ENCODE assay signal across 8 mouse cellular contexts in genomic region chr4:155841003-155841454, GRCm38 (mm10). TPM values are rescaled to one million over a fixed set of nuclear protein-coding genes. Genes with fewer than 3 reads are reported as not detected.
DNase-seq lines count a peak whose midpoint lies in the region; ATAC-seq and TF ChIP-seq lines count a peak whose summit lies in the region.

No protein-coding gene starts in this region.

- DNase-seq in layer of hippocampus, adult 2 months (ENCODE audit: low spot score in 2 of 2) = no peak
- no peak for DNase-seq in layer of hippocampus, adult 8-10 months (ENCODE audit: low spot score in 2 of 2)
- peak in 1 of 2 experiments; percentile 35 for DNase-seq in cerebellum, adult 2 months
- peak; percentile 61 to 73 for DNase-seq in gastrocnemius, adult 8-10 months (ENCODE audit: low spot score in 2 of 2)
- peak; percentile 45 for DNase-seq in hindbrain, postnatal 0 days (ENCODE audit: low spot score)
- DNase-seq in liver, embryonic 13.5 days = peak; percentile 68
- DNase-seq in thymus, postnatal 0 days (ENCODE audit: low spot score) = peak; percentile 58

- peak; percentile 57 for TF ChIP-seq CTCF in layer of hippocampus, adult 2 months (conservative IDR thresholded peaks at IDR 0.05)
- TF ChIP-seq CTCF in cerebellum, adult 2 months (IDR thresholded peaks at IDR 0.05; ENCODE audit: borderline replicate concordance, insufficient read depth, low read depth, low read length) = no peak
- TF ChIP-seq CTCF in hindbrain, postnatal 0 days (IDR thresholded peaks at IDR 0.05; ENCODE audit: low read depth) = peak; percentile 37

- peak; percentile 49 for ATAC-seq in hindbrain, postnatal 0 days
- peak; percentile 84 for ATAC-seq in liver, embryonic 13.5 days (ENCODE audit: low read depth)

- no peaks in the 10 kb centered on the region for H3K27me3 ChIP-seq in cerebellum, adult 2 months (ENCODE audit: control insufficient read depth, insufficient read depth, low read length)
- H3K27me3 ChIP-seq in hindbrain, postnatal 0 days (ENCODE audit: insufficient read depth, low read length) = peaks cover 4% of the 10 kb centered on the region; the same call in 1 of the 2 replicates
- H3K27me3 ChIP-seq in liver, embryonic 13.5 days = peaks cover 47% of the 10 kb centered on the region
- H3K27me3 ChIP-seq in myocyte (ENCODE audit: control insufficient read depth, insufficient read depth, insufficient read length) = no peaks in the 10 kb centered on the region

- no peaks in the 10 kb centered on the region for H3K36me3 ChIP-seq in hindbrain, postnatal 0 days (ENCODE audit: insufficient read depth, low read length)
- H3K36me3 ChIP-seq in liver, embryonic 13.5 days = no peaks in the 10 kb centered on the region
- peaks cover 6% of the 10 kb centered on the region for H3K36me3 ChIP-seq in myocyte (ENCODE audit: control insufficient read depth, insufficient read depth)

- H3K9me3 ChIP-seq in hindbrain, postnatal 0 days (ENCODE audit: low read length) = no peaks in the 10 kb centered on the region
- no peaks in the 10 kb centered on the region for H3K9me3 ChIP-seq in liver, embryonic 13.5 days (replicated peaks)

- peak overlapping the region; percentile 35; the same call in 1 of the 2 replicates for H3K9ac ChIP-seq in hindbrain, postnatal 0 days (replicated peaks; ENCODE audit: low read length)
- peak overlapping the region; percentile 74 for H3K9ac ChIP-seq in liver, embryonic 13.5 days

- H3K79me2 ChIP-seq in myocyte (ENCODE audit: control insufficient read depth, insufficient read depth) = peaks cover 6% of the 10 kb centered on the region

- peaks cover 11% of the 10 kb centered on the region for H3K4me1 ChIP-seq in cerebellum, adult 2 months (ENCODE audit: control insufficient read depth, insufficient read depth, low read length)
- no peaks in the 10 kb centered on the region for H3K4me1 ChIP-seq in hindbrain, postnatal 0 days (ENCODE audit: insufficient read depth, low read length)
- H3K4me1 ChIP-seq in liver, embryonic 13.5 days (replicated peaks) = peaks cover 40% of the 10 kb centered on the region

- H3K4me3 ChIP-seq in layer of hippocampus, adult 2 months = peak overlapping the region; percentile 45
- H3K4me3 ChIP-seq in cerebellum, adult 2 months (replicated peaks; ENCODE audit: insufficient read depth, low read depth, low read length) = peak overlapping the region; percentile 28
- H3K4me3 ChIP-seq in hindbrain, postnatal 0 days (ENCODE audit: low read length) = peak overlapping the region; percentile 30
- H3K4me3 ChIP-seq in liver, embryonic 13.5 days (replicated peaks) = peak overlapping the region; percentile 61
- H3K4me3 ChIP-seq in myocyte = peak overlapping the region; percentile 38

- no peak for TF ChIP-seq POLR2A in cerebellum, adult 2 months (IDR thresholded peaks at IDR 0.05; ENCODE audit: borderline replicate concordance, insufficient read depth, low read length)
- TF ChIP-seq POLR2A in myocyte (IDR thresholded peaks at IDR 0.05; ENCODE audit: insufficient read length, low read depth) = peak; percentile 32

- WGBS in cerebellum, adult 2 months = 5% methylated on average over 32 of the region's 32 CpGs
- 2% methylated on average over 31 of the region's 32 CpGs for WGBS in hindbrain, postnatal 0 days
- 1% methylated on average over 32 of the region's 32 CpGs for WGBS in liver, embryonic 13.5 days (ENCODE audit: insufficient replicate concordance)

- H3K4me2 ChIP-seq in hindbrain, postnatal 0 days (ENCODE audit: low read depth, low read length) = peak overlapping the region; percentile 57
- H3K4me2 ChIP-seq in liver, embryonic 13.5 days = peak overlapping the region; percentile 85
- peak overlapping the region; percentile 78 for H3K4me2 ChIP-seq in myocyte (ENCODE audit: low read depth)

- H3ac ChIP-seq in myocyte (ENCODE audit: control insufficient read depth, insufficient read length) = no peak overlapping the region

- H3K27ac ChIP-seq in layer of hippocampus, adult 2 months = peak overlapping the region; percentile 18; the same call in 1 of the 2 replicates
- no peak overlapping the region for H3K27ac ChIP-seq in cerebellum, adult 2 months (ENCODE audit: insufficient read depth, low read length)
- peak overlapping the region; percentile 54; the same call in 1 of the 2 replicates for H3K27ac ChIP-seq in hindbrain, postnatal 0 days
- no peak overlapping the region for H3K27ac ChIP-seq in liver, embryonic 13.5 days

TF ChIP-seq in myocyte, 11 proteins besides CTCF, POLR2A, EP300 and RAD21:
- TF ChIP-seq CEBPB (IDR thresholded peaks at IDR 0.05; ENCODE audit: insufficient read depth, poor library complexity, severe bottlenecking) = no peak
- TF ChIP-seq E2F4 (IDR thresholded peaks at IDR 0.05; ENCODE audit: insufficient read depth) = no peak
- TF ChIP-seq MAX (IDR thresholded peaks at IDR 0.05; ENCODE audit: low read depth) = no peak
- no peak for TF ChIP-seq SRF (IDR thresholded peaks at IDR 0.05; ENCODE audit: control insufficient read depth, insufficient read length, low read depth)
- TF ChIP-seq TCF12 (IDR thresholded peaks at IDR 0.05; ENCODE audit: insufficient read depth, poor library complexity, severe bottlenecking) = no peak
- no peak for TF ChIP-seq USF1 (IDR thresholded peaks at IDR 0.05; ENCODE audit: low read depth)
- no peak for TF ChIP-seq POLR2AphosphoS2 (IDR thresholded peaks at IDR 0.05; ENCODE audit: insufficient read length, low read depth)
- no peak for TF ChIP-seq TCF3 (IDR thresholded peaks at IDR 0.05; ENCODE audit: insufficient read length, low read depth)

RNA-seq across cellular contexts. Expression of gene Mxra8, which starts 1.5 kb away (rescaled TPM):
- total RNA-seq in layer of hippocampus, adult 2 months (2021) = 10 to 100 TPM in 1 of 2 experiments, 1 to 10 TPM in 1; 8.4 to 10.6 TPM
- 10 to 100 TPM in 2 of 4 experiments, 1 to 10 TPM in 2; 7.4 to 10.9 (median 9.6) TPM for total RNA-seq in layer of hippocampus, adult 8-10 months (2022)
- 23.8 and 29.7 TPM in 2 replicates for polyA plus RNA-seq in cerebellum, adult 2 months (2012; rRNA removed)
- total RNA-seq in gastrocnemius, adult 8-10 months (2022) = 10 to 100 TPM; 16.5 to 34.5 (median 24.9) TPM
- total RNA-seq in hindbrain, postnatal 0 days (2014; rRNA removed) = 45.8 and 58.9 TPM in 2 replicates
- polyA plus RNA-seq in hindbrain, postnatal 0 days (2015; fragmentation: Nextera tagmentation; extraction: Ambion mirVana) = 39.4 and 41.6 TPM in 2 replicates
- 5.6 and 6.8 TPM in 2 replicates for polyA plus RNA-seq in liver, embryonic 13.5 days (2015; fragmentation: Nextera tagmentation; extraction: Ambion mirVana)
- polyA plus RNA-seq in myocyte (2012; fragmentation: generic; extraction: Trizol) = 87.5 TPM
- 15.1 and 18.1 TPM in 2 replicates for polyA plus RNA-seq in thymus, postnatal 0 days (2015; fragmentation: Nextera tagmentation; extraction: Ambion mirVana)

RNA-seq across cellular contexts. Expression of gene Dvl1, which starts 6.2 kb away (rescaled TPM):
- 10 to 100 TPM; 80.8 to 81.9 TPM for total RNA-seq in layer of hippocampus, adult 2 months (2021)
- total RNA-seq in layer of hippocampus, adult 8-10 months (2022) = 10 to 100 TPM; 71.0 to 91.3 (median 82.6) TPM
- 160 and 163 TPM in 2 replicates for polyA plus RNA-seq in cerebellum, adult 2 months (2012; rRNA removed)
- 100 to 1,000 TPM; 117 to 124 (median 120) TPM for total RNA-seq in gastrocnemius, adult 8-10 months (2022)
- 141 and 166 TPM in 2 replicates for total RNA-seq in hindbrain, postnatal 0 days (2014; rRNA removed)
- polyA plus RNA-seq in hindbrain, postnatal 0 days (2015; fragmentation: Nextera tagmentation; extraction: Ambion mirVana) = 16.0 and 16.4 TPM in 2 replicates
- 1.8 and 2.4 TPM in 2 replicates for polyA plus RNA-seq in liver, embryonic 13.5 days (2015; fragmentation: Nextera tagmentation; extraction: Ambion mirVana)
- polyA plus RNA-seq in myocyte (2012; fragmentation: generic; extraction: Trizol) = 98.4 TPM
- 5.7 and 7.6 TPM in 2 replicates for polyA plus RNA-seq in thymus, postnatal 0 days (2015; fragmentation: Nextera tagmentation; extraction: Ambion mirVana)

RNA-seq across cellular contexts. Expression of gene Aurkaip1, which starts 10.0 kb away (rescaled TPM):
- 100 to 1,000 TPM; 102 to 105 TPM for total RNA-seq in layer of hippocampus, adult 2 months (2021)
- 100 to 1,000 TPM in 1 of 4 experiments, 10 to 100 TPM in 3; 95.2 to 103 (median 97.9) TPM for total RNA-seq in layer of hippocampus, adult 8-10 months (2022)
- polyA plus RNA-seq in cerebellum, adult 2 months (2012; rRNA removed) = 155 and 159 TPM in 2 replicates
- 10 to 100 TPM; 73.1 to 83.9 (median 79.0) TPM for total RNA-seq in gastrocnemius, adult 8-10 months (2022)
- total RNA-seq in hindbrain, postnatal 0 days (2014; rRNA removed) = 110 and 143 TPM in 2 replicates
- 162 and 175 TPM in 2 replicates for polyA plus RNA-seq in hindbrain, postnatal 0 days (2015; fragmentation: Nextera tagmentation; extraction: Ambion mirVana)
- polyA plus RNA-seq in liver, embryonic 13.5 days (2015; fragmentation: Nextera tagmentation; extraction: Ambion mirVana) = 147 and 148 TPM in 2 replicates
- polyA plus RNA-seq in myocyte (2012; fragmentation: generic; extraction: Trizol) = 152 TPM
- 187 and 198 TPM in 2 replicates for polyA plus RNA-seq in thymus, postnatal 0 days (2015; fragmentation: Nextera tagmentation; extraction: Ambion mirVana)

RNA-seq across cellular contexts. Expression of gene Tas1r3, which starts 22.1 kb away (rescaled TPM):
- total RNA-seq in layer of hippocampus, adult 2 months (2021) = under 1 TPM; 0.33 to 0.44 TPM
- under 1 TPM; 0.25 to 0.32 (median 0.31) TPM for total RNA-seq in layer of hippocampus, adult 8-10 months (2022)
- 0.87 and 1.0 TPM in 2 replicates for polyA plus RNA-seq in cerebellum, adult 2 months (2012; rRNA removed)
- under 1 TPM in 2 of 4 experiments, not detected in 2; 0.11 to 0.12 TPM for total RNA-seq in gastrocnemius, adult 8-10 months (2022)
- total RNA-seq in hindbrain, postnatal 0 days (2014; rRNA removed) = 0.04 and 1.5 TPM in 2 replicates
- 0.13 and 0.23 TPM in 2 replicates for polyA plus RNA-seq in hindbrain, postnatal 0 days (2015; fragmentation: Nextera tagmentation; extraction: Ambion mirVana)
- 0.05 and 0.09 TPM in 2 replicates for polyA plus RNA-seq in liver, embryonic 13.5 days (2015; fragmentation: Nextera tagmentation; extraction: Ambion mirVana)
- 0.17 TPM for polyA plus RNA-seq in myocyte (2012; fragmentation: generic; extraction: Trizol)
- polyA plus RNA-seq in thymus, postnatal 0 days (2015; fragmentation: Nextera tagmentation; extraction: Ambion mirVana) = 0.16 and 0.28 TPM in 2 replicates

RNA-seq across cellular contexts. Expression of gene Cptp, which starts 28.2 kb away (rescaled TPM):
- 10 to 100 TPM; 29.2 to 31.7 TPM for total RNA-seq in layer of hippocampus, adult 2 months (2021)
- 10 to 100 TPM; 27.8 to 41.9 (median 29.5) TPM for total RNA-seq in layer of hippocampus, adult 8-10 months (2022)
- polyA plus RNA-seq in cerebellum, adult 2 months (2012; rRNA removed) = 40.5 and 45.1 TPM in 2 replicates
- 10 to 100 TPM; 11.0 to 18.7 (median 16.1) TPM for total RNA-seq in gastrocnemius, adult 8-10 months (2022)
- 31.3 and 41.8 TPM in 2 replicates for total RNA-seq in hindbrain, postnatal 0 days (2014; rRNA removed)
- polyA plus RNA-seq in hindbrain, postnatal 0 days (2015; fragmentation: Nextera tagmentation; extraction: Ambion mirVana) = 26.8 and 27.9 TPM in 2 replicates
- 8.4 and 10.2 TPM in 2 replicates for polyA plus RNA-seq in liver, embryonic 13.5 days (2015; fragmentation: Nextera tagmentation; extraction: Ambion mirVana)
- 10.5 TPM for polyA plus RNA-seq in myocyte (2012; fragmentation: generic; extraction: Trizol)
- 9.4 and 11.4 TPM in 2 replicates for polyA plus RNA-seq in thymus, postnatal 0 days (2015; fragmentation: Nextera tagmentation; extraction: Ambion mirVana)

Comparison
In these comparisons a context has a peak if more than half of its experiments do, and no peak if none do; other contexts are left out.
1. DNase-seq: peak in gastrocnemius, adult 8-10 months (2 of 2), hindbrain, postnatal 0 days (single experiment), liver, embryonic 13.5 days (single experiment) and thymus, postnatal 0 days (single experiment); none in layer of hippocampus, adult 2 months (0 of 2) and layer of hippocampus, adult 8-10 months (0 of 2).
2. H3K27ac ChIP-seq: peak in layer of hippocampus, adult 2 months (single experiment) and hindbrain, postnatal 0 days (single experiment); none in cerebellum, adult 2 months (single experiment) and liver, embryonic 13.5 days (single experiment).
3. Peak in every context shown above with its lines, with median percentiles within 50 percentile points of each other: H3K4me3 ChIP-seq and H3K4me2 ChIP-seq.